Mouse (Mus musculus): ENCODE data around the gene Lrpap1. TPM values are rescaled to one million over a fixed set of nuclear protein-coding genes. Genes with fewer than 3 reads are reported as not detected.

Gene Lrpap1
- polyA plus RNA-seq, 1 experiment from 2014 or later: 136 TPM

DNA sequence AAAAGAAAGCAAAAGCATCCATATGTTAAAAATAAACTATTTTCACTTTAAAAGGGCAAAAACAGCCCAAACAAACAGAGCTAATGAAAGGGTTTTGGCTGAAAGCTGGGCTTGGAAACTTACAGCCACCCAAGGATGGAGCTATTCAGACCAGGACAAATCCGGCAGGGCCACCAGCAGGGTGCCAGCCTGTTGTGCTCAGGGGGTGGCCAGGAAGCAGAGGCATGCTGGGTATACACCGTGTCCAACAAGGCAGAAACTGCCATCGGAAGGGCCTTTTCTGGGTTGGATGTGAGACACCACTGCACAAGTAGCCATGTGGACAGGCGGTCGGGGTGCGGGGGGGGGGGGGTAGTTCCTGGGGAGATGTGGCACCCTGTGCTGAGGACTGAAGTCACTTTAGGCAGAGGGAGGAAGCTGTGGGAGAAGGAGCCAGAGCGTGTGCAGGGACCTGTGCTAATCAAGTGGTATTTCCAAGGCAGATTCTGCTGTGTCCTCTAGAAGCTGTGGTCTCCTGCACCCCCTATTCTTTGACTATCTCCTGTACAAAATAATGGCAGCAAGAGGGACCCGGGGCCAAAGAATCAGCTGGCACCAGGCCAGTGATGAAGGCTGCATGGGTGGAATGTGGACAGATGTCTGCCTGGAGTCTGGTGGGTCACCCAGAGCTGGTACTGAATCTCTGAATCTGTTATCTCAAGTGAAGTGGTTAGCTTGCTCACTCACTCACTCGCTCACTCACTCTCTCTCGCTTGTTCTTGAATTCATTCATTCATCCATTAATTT lies 38.1 kb upstream of the Lrpap1 start:
- no peak for ATAC-seq (ENCODE audit: low FRiP score, low TSS enrichment)
- WGBS: 49% methylated on average over 10 of the region's 10 CpGs
- no peak overlapping the region for H3K9ac ChIP-seq (replicated peaks; ENCODE audit: low read length)

GRCm38 (mm10) chr5:35142910-35143309 lies 37.3 kb upstream of the Lrpap1 start:
- Histone ChIP-seq H3K9ac (replicated peaks; ENCODE audit: low read length) (no peak overlapping the region), H3K4me1 (ENCODE audit: control insufficient read depth, insufficient read depth, low read length) (0 out of 2 replicates have a peak, but pooled peaks cover 4% of the 10 kb centered on the region), H3K36me3 (ENCODE audit: control insufficient read depth, insufficient read depth, low read length) (no peaks in the 10 kb centered on the region), H3K9me3 (ENCODE audit: control insufficient read depth, low read length) (no peaks in the 10 kb centered on the region), H3K27me3 (ENCODE audit: control insufficient read depth, insufficient read depth, low read length) (no peaks in the 10 kb centered on the region), H3K4me3 (replicated peaks; ENCODE audit: low read depth, low read length) (no peak overlapping the region), H3K4me2 (ENCODE audit: low read length) (no peak overlapping the region), H3K27ac (replicated peaks; ENCODE audit: low read depth, low read length) (no peak overlapping the region)
- WGBS: 41% methylated on average over 1 of the region's 1 CpGs
- DNase-seq (no peak), ATAC-seq (ENCODE audit: low FRiP score, low TSS enrichment) (no peak)

More for the DNA sequence above, 38.1 kb upstream of the Lrpap1 start:
- no peak overlapping the region for H3K4me3 ChIP-seq (replicated peaks; ENCODE audit: low read depth, low read length)
- H3K9me3 ChIP-seq (ENCODE audit: control insufficient read depth, low read length): no peaks in the 10 kb centered on the region
- no peak for DNase-seq
- no peak overlapping the region for H3K4me2 ChIP-seq (ENCODE audit: low read length)
- H3K4me1 ChIP-seq (ENCODE audit: control insufficient read depth, insufficient read depth, low read length): no peaks in the 10 kb centered on the region
- no peaks in the 10 kb centered on the region for H3K27me3 ChIP-seq (ENCODE audit: control insufficient read depth, insufficient read depth, low read length)
- H3K27ac ChIP-seq (replicated peaks; ENCODE audit: low read depth, low read length): no peak overlapping the region
- no peaks in the 10 kb centered on the region for H3K36me3 ChIP-seq (ENCODE audit: control insufficient read depth, insufficient read depth, low read length)

- WGBS: 51% methylated on average over 3 of the region's 3 CpGs
- Histone ChIP-seq H3K4me3 (replicated peaks; ENCODE audit: low read depth, low read length) (no peak overlapping the region), H3K4me2 (ENCODE audit: low read length) (no peak overlapping the region), H3K27me3 (ENCODE audit: control insufficient read depth, insufficient read depth, low read length) (no peaks in the 10 kb centered on the region), H3K27ac (replicated peaks; ENCODE audit: low read depth, low read length) (no peak overlapping the region), H3K9ac (replicated peaks; ENCODE audit: low read length) (no peak overlapping the region), H3K36me3 (ENCODE audit: control insufficient read depth, insufficient read depth, low read length) (no peaks in the 10 kb centered on the region), H3K9me3 (ENCODE audit: control insufficient read depth, low read length) (no peaks in the 10 kb centered on the region), H3K4me1 (ENCODE audit: control insufficient read depth, insufficient read depth, low read length) (0 out of 2 replicates have a peak, but pooled peaks cover 4% of the 10 kb centered on the region)
- DNase-seq (no peak), ATAC-seq (ENCODE audit: low FRiP score, low TSS enrichment) (no peak)
Measured at GRCm38 (mm10) chr5:35141316-35141715, 35.8 kb upstream of the Lrpap1 start.

- Histone ChIP-seq H3K27me3 (ENCODE audit: control insufficient read depth, insufficient read depth, low read length) (no peaks in the 10 kb centered on the region), H3K27ac (replicated peaks; ENCODE audit: low read depth, low read length) (0 out of 2 replicates have a peak overlapping the region, but pooled peaks have one; percentile 13), H3K4me2 (ENCODE audit: low read length) (no peak overlapping the region), H3K4me3 (replicated peaks; ENCODE audit: low read depth, low read length) (no peak overlapping the region), H3K4me1 (ENCODE audit: control insufficient read depth, insufficient read depth, low read length) (0 out of 2 replicates have a peak, but pooled peaks cover 4% of the 10 kb centered on the region), H3K36me3 (ENCODE audit: control insufficient read depth, insufficient read depth, low read length) (no peaks in the 10 kb centered on the region), H3K9me3 (ENCODE audit: control insufficient read depth, low read length) (no peaks in the 10 kb centered on the region), H3K9ac (replicated peaks; ENCODE audit: low read length) (no peak overlapping the region)
- WGBS: 76% methylated on average over 11 of the region's 11 CpGs
- ATAC-seq (ENCODE audit: low FRiP score, low TSS enrichment) (no peak), DNase-seq (no peak)
Measured at GRCm38 (mm10) chr5:35138183-35138611, 32.6 kb upstream of the Lrpap1 start.

GRCm38 (mm10) chr5:35137510-35138182 lies 32.1 kb upstream of the Lrpap1 start:
- no peaks in the 10 kb centered on the region for H3K9me3 ChIP-seq (ENCODE audit: control insufficient read depth, low read length)
- 0 out of 2 replicates have a peak, but pooled peaks cover 4% of the 10 kb centered on the region for H3K4me1 ChIP-seq (ENCODE audit: control insufficient read depth, insufficient read depth, low read length)
- H3K27ac ChIP-seq (replicated peaks; ENCODE audit: low read depth, low read length): no peak overlapping the region
- no peak overlapping the region for H3K4me2 ChIP-seq (ENCODE audit: low read length)
- no peaks in the 10 kb centered on the region for H3K27me3 ChIP-seq (ENCODE audit: control insufficient read depth, insufficient read depth, low read length)
- no peaks in the 10 kb centered on the region for H3K36me3 ChIP-seq (ENCODE audit: control insufficient read depth, insufficient read depth, low read length)
- ATAC-seq (ENCODE audit: low FRiP score, low TSS enrichment) (no peak), DNase-seq (peak; percentile 33)
- H3K4me3 ChIP-seq (replicated peaks; ENCODE audit: low read depth, low read length): no peak overlapping the region
- 63% methylated on average over 13 of the region's 13 CpGs for WGBS
- H3K9ac ChIP-seq (replicated peaks; ENCODE audit: low read length): no peak overlapping the region

DNA sequence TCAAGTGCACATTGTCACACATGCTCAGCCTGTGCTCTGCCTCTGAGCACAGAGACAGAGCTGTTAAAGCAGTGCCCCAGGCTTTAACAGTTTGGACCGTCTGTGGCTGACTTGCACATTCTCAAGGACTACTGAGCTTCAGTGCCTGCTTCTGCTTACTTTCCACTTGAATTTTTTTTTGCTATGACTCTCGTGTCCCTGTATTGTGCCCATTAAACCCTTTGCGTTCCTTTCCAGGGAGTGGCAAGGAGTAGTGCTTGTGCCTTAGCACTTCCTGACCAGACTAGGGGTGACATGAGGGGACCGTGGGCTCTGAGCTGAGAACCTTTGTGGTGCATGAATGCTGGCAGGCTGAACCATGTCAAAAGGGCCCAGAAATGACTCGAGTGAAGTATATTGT lies 30.3 kb upstream of the Lrpap1 start:
- Histone ChIP-seq H3K4me2 (ENCODE audit: low read length) (no peak overlapping the region), H3K27ac (replicated peaks; ENCODE audit: low read depth, low read length) (no peak overlapping the region), H3K36me3 (ENCODE audit: control insufficient read depth, insufficient read depth, low read length) (no peaks in the 10 kb centered on the region), H3K4me1 (ENCODE audit: control insufficient read depth, insufficient read depth, low read length) (0 out of 2 replicates have a peak, but pooled peaks cover 4% of the 10 kb centered on the region), H3K27me3 (ENCODE audit: control insufficient read depth, insufficient read depth, low read length) (no peaks in the 10 kb centered on the region), H3K4me3 (replicated peaks; ENCODE audit: low read depth, low read length) (no peak overlapping the region), H3K9ac (replicated peaks; ENCODE audit: low read length) (no peak overlapping the region), H3K9me3 (ENCODE audit: control insufficient read depth, low read length) (no peaks in the 10 kb centered on the region)
- ATAC-seq (ENCODE audit: low FRiP score, low TSS enrichment) (no peak), DNase-seq (no peak)
- WGBS: 76% methylated on average over 5 of the region's 5 CpGs

- 62% methylated on average over 3 of the region's 3 CpGs for WGBS
- no peak for ATAC-seq (ENCODE audit: low FRiP score, low TSS enrichment)
- H3K4me1 ChIP-seq (ENCODE audit: control insufficient read depth, insufficient read depth, low read length): 0 out of 2 replicates have a peak, but pooled peaks cover 4% of the 10 kb centered on the region
Measured at GRCm38 (mm10) chr5:35134286-35134685, 28.7 kb upstream of the Lrpap1 start.

DNA sequence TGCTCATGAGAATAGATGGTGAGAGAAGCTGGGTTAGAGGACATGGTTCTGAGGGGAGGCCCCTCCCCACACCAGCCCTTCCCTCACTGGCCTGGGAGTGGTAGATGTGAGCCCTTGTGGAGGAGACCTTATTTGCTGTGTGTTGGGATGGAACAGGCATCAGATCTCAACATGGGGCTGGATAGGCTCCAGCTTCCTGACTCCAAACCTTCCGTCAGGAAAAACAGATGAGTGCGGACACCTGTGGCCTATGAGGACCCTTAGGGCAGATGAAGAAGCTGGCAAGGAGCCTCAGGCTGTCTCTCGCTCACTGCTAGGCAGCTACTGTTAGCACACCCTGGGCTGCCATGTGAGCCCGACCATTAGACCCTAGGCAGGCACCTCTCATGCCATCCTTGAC lies 27.9 kb upstream of the Lrpap1 start:
- 96% methylated on average over 4 of the region's 4 CpGs for WGBS

More at GRCm38 (mm10) chr5:35134286-35134685, 28.7 kb upstream of the Lrpap1 start:
- Histone ChIP-seq H3K27me3 (ENCODE audit: control insufficient read depth, insufficient read depth, low read length) (no peaks in the 10 kb centered on the region), H3K9me3 (ENCODE audit: control insufficient read depth, low read length) (no peaks in the 10 kb centered on the region), H3K9ac (replicated peaks; ENCODE audit: low read length) (no peak overlapping the region), H3K4me2 (ENCODE audit: low read length) (no peak overlapping the region), H3K27ac (replicated peaks; ENCODE audit: low read depth, low read length) (no peak overlapping the region), H3K36me3 (ENCODE audit: control insufficient read depth, insufficient read depth, low read length) (no peaks in the 10 kb centered on the region), H3K4me3 (replicated peaks; ENCODE audit: low read depth, low read length) (no peak overlapping the region)
- no peak for DNase-seq

More for the DNA sequence above, 27.9 kb upstream of the Lrpap1 start:
- DNase-seq (no peak), ATAC-seq (ENCODE audit: low FRiP score, low TSS enrichment) (no peak)
- no peak overlapping the region for H3K4me3 ChIP-seq (replicated peaks; ENCODE audit: low read depth, low read length)
- H3K27me3 ChIP-seq (ENCODE audit: control insufficient read depth, insufficient read depth, low read length): no peaks in the 10 kb centered on the region
- no peaks in the 10 kb centered on the region for H3K9me3 ChIP-seq (ENCODE audit: control insufficient read depth, low read length)
- no peak overlapping the region for H3K4me2 ChIP-seq (ENCODE audit: low read length)
- no peak overlapping the region for H3K9ac ChIP-seq (replicated peaks; ENCODE audit: low read length)
- H3K36me3 ChIP-seq (ENCODE audit: control insufficient read depth, insufficient read depth, low read length): no peaks in the 10 kb centered on the region
- no peak overlapping the region for H3K27ac ChIP-seq (replicated peaks; ENCODE audit: low read depth, low read length)
- 0 out of 2 replicates have a peak, but pooled peaks cover 4% of the 10 kb centered on the region for H3K4me1 ChIP-seq (ENCODE audit: control insufficient read depth, insufficient read depth, low read length)

All from midbrain, embryonic 14.5 days (tissue).